Mouse (Mus musculus) retina, postnatal 7 days (tissue): Measurements from ENCODE around the gene Olfr707.
"Not testable (repeated sequence)": the region's sequence is repeated elsewhere in the genome, so short reads cannot be mapped to it uniquely, and the experiment has no call there.

Experiments used
- DNase-seq: peaks from one replicate; pipeline ENCODE4 v3.0.0-alpha.2; 2012; ENCODE audit warnings: low read depth, low spot score

Olfr707 gene

GRCm38 (mm10) chr7:106901141-106901540 is at the start of gene Olfr707:
Olfr707 (minus strand) TSS chr7:106901241.
- not testable (repeated sequence) for DNase-seq

GRCm38 (mm10) chr7:106948212-106948611 is 47.2 kb upstream of the Olfr707 start, which contains the start of gene Olfr710:
Olfr710 (minus strand) TSS chr7:106948312.
- no peak for DNase-seq

GRCm38 (mm10) chr7:106932119-106932518 is 31.1 kb upstream of the Olfr707 start, which contains the start of gene Olfr709-ps1:
Olfr709-ps1 (minus strand) TSS chr7:106932219.
- no peak for DNase-seq

GRCm38 (mm10) chr7:106920961-106921360 is 19.9 kb upstream of the Olfr707 start:
- not testable (repeated sequence) for DNase-seq

- DNase-seq = no peak
Measured at GRCm38 (mm10) chr7:106907676-106908075, 6.6 kb upstream of the Olfr707 start, which contains the start of gene Olfr1532-ps1. Olfr1532-ps1 (plus strand) TSS chr7:106908001.

GRCm38 (mm10) chr7:106888062-106888461 is 13.0 kb downstream of the Olfr707 start, which contains the start of gene Olfr706:
Olfr706 (minus strand) TSS chr7:106888162.
- no peak for DNase-seq

- DNase-seq = no peak
Measured at GRCm38 (mm10) chr7:106876791-106877190, 24.2 kb downstream of the Olfr707 start, which contains the start of gene Olfr705. Olfr705 (minus strand) TSS chr7:106876891.

- DNase-seq = no peak
Measured at GRCm38 (mm10) chr7:106862885-106863284, 38.2 kb downstream of the Olfr707 start, which contains the start of gene Olfr704. Olfr704 (plus strand) TSS chr7:106863185.

- DNase-seq = no peak
Measured at GRCm38 (mm10) chr7:106843060-106843459, 58.0 kb downstream of the Olfr707 start, which contains the start of gene Olfr703. Olfr703 (plus strand) TSS chr7:106843360.
